Mouse (Mus musculus): ENCODE measurements around the gene 4933402N03Rik.

GRCm38 (mm10) chr7:131162251-131162650, 16.1 kb upstream of the 4933402N03Rik start:
- TF ChIP-seq CTCF (IDR thresholded peaks at IDR 0.05) (no peak), POLR2A (IDR thresholded peaks at IDR 0.05; ENCODE audit: insufficient read depth, low read depth, low read length) (no peak), EP300 (IDR thresholded peaks at IDR 0.05; ENCODE audit: insufficient read depth, low read depth, low read length) (no peak)
